Mouse (Mus musculus) common myeloid progenitor, adult 5-6 weeks (primary cell): ENCODE data around the gene Gorasp1. TPM values are rescaled to one million over a fixed set of nuclear protein-coding genes. Genes with fewer than 3 reads are reported as not detected.
A peak's percentile ranks its signal among the peaks of the same experiment; 100 is the strongest.

Source experiments
- ATAC-seq: replicated peaks from 2 replicates; pipeline ENCODE4 v1.8.0; 2016; ENCODE audit warnings: low read depth, mild to moderate bottlenecking, moderate TSS enrichment, inconsistent platforms; ENCODE audit not compliant: poor library complexity, severe bottlenecking
- total RNA-seq: library from RNA; stranded (forward); fragments of 200-1000, 187-1606 nt; gene quantifications from 2 replicates; pipeline ENCODE4 v1.2.3, GENCODE M21; 2017

Gene Gorasp1
- total RNA-seq, 1 experiment from 2014 or later = 6.3 TPM

- ATAC-seq = no peak
Measured at GRCm38 (mm10) chr9:119973869-119974520, 36.6 kb upstream of the Gorasp1 start.

- no peak for ATAC-seq
Measured at GRCm38 (mm10) chr9:119973281-119973680, 35.9 kb upstream of the Gorasp1 start.

- ATAC-seq = no peak
Measured at GRCm38 (mm10) chr9:119972582-119972981, 35.2 kb upstream of the Gorasp1 start.

GRCm38 (mm10) chr9:119972166-119972565 is 34.8 kb upstream of the Gorasp1 start:
- no peak for ATAC-seq

GRCm38 (mm10) chr9:119970763-119971656 is 33.6 kb upstream of the Gorasp1 start:
- ATAC-seq = no peak

GRCm38 (mm10) chr9:119970221-119970620 is 32.9 kb upstream of the Gorasp1 start:
- 0 out of 2 replicates have a peak, but pooled peaks have one; percentile 34 for ATAC-seq

GRCm38 (mm10) chr9:119969811-119970210 is 32.4 kb upstream of the Gorasp1 start:
- ATAC-seq = no peak

GRCm38 (mm10) chr9:119966221-119966910 is 29.0 kb upstream of the Gorasp1 start:
- ATAC-seq = no peak

GRCm38 (mm10) chr9:119965186-119965585 is 27.8 kb upstream of the Gorasp1 start:
- no peak for ATAC-seq

- no peak for ATAC-seq
Measured at GRCm38 (mm10) chr9:119964206-119964605, 26.8 kb upstream of the Gorasp1 start.

GRCm38 (mm10) chr9:119962987-119963667 is 25.8 kb upstream of the Gorasp1 start:
- peak; percentile 96 for ATAC-seq

GRCm38 (mm10) chr9:119962216-119962615 is 24.9 kb upstream of the Gorasp1 start:
- ATAC-seq = peak; percentile 20; the same call in 1 of the 2 replicates

- ATAC-seq = no peak
Measured at GRCm38 (mm10) chr9:119958835-119959234, 21.5 kb upstream of the Gorasp1 start.

- ATAC-seq = no peak
Measured at GRCm38 (mm10) chr9:119951388-119951787, 14.0 kb upstream of the Gorasp1 start.

GRCm38 (mm10) chr9:119950434-119950833 is 13.1 kb upstream of the Gorasp1 start:
- ATAC-seq = no peak

GRCm38 (mm10) chr9:119948804-119949203 is 11.4 kb upstream of the Gorasp1 start:
- ATAC-seq = peak; percentile 84

GRCm38 (mm10) chr9:119945173-119945900 is 8.0 kb upstream of the Gorasp1 start:
- ATAC-seq = no peak; the same call in 1 of the 2 replicates

GRCm38 (mm10) chr9:119943326-119943725 is 6.0 kb upstream of the Gorasp1 start:
- peak; percentile 57 for ATAC-seq

- no peak for ATAC-seq
Measured at GRCm38 (mm10) chr9:119941861-119942260, 4.5 kb upstream of the Gorasp1 start.
